Comparison of ENCODE assay signal across 14 mouse cellular contexts in genomic region chr11:67999629-68000028, GRCm38 (mm10). TPM values are rescaled to one million over a fixed set of nuclear protein-coding genes. Genes with fewer than 3 reads are reported as not detected.
DNase-seq lines count a peak whose midpoint lies in the region; ATAC-seq and TF ChIP-seq lines count a peak whose summit lies in the region.
"Had no signal": no experiment of that assay in that cellular context is flagged by ENCODE, and none has a peak within 500 bp of the region (broad histone marks: within the 10 kb centered on the region; RNA-seq: fewer than 3 reads in every experiment).

No protein-coding gene starts in this region.

- TF ChIP-seq POLR2A in cortical plate, adult 2 months (IDR thresholded peaks at IDR 0.05; ENCODE audit: extremely low read depth, insufficient read depth, low read length) = no peak

- no peak overlapping the region for H3K4me2 ChIP-seq in kidney, postnatal 0 days (ENCODE audit: low read length)
- no peak overlapping the region for H3K4me2 ChIP-seq in kidney, embryonic 14.5 days (replicated peaks; ENCODE audit: low read depth, low read length)
- H3K4me2 ChIP-seq: embryonic facial prominence, embryonic 13.5 days; kidney, embryonic 15.5 days; limb, embryonic 12.5 days had no signal

- TF ChIP-seq CTCF in kidney, postnatal 0 days (IDR thresholded peaks at IDR 0.05; ENCODE audit: low read depth) = peak; percentile 69
- 0 out of 2 replicates have a peak, but pooled peaks have one; percentile 7 for TF ChIP-seq CTCF in cortical plate, adult 2 months (IDR thresholded peaks at IDR 0.05; ENCODE audit: extremely low read depth, insufficient read depth, low read length)

- no peak overlapping the region for H3K27ac ChIP-seq in kidney, postnatal 0 days
- H3K27ac ChIP-seq in kidney, embryonic 14.5 days (ENCODE audit: low read depth, low read length) = no peak overlapping the region
- H3K27ac ChIP-seq in cortical plate, adult 2 months (ENCODE audit: insufficient read depth, low read length) = no peak overlapping the region
- H3K27ac ChIP-seq: embryonic facial prominence, embryonic 13.5 days; kidney, embryonic 15.5 days; limb, embryonic 12.5 days had no signal

- no peak overlapping the region for H3K4me3 ChIP-seq in kidney, postnatal 0 days (replicated peaks; ENCODE audit: low read depth, low read length)
- H3K4me3 ChIP-seq in kidney, embryonic 14.5 days (ENCODE audit: low read length) = no peak overlapping the region
- H3K4me3 ChIP-seq in cortical plate, adult 2 months (ENCODE audit: insufficient read depth, low read length) = no peak overlapping the region
- H3K4me3 ChIP-seq: embryonic facial prominence, embryonic 13.5 days; kidney, embryonic 15.5 days; limb, embryonic 12.5 days had no signal

- H3K4me1 ChIP-seq in kidney, postnatal 0 days (replicated peaks; ENCODE audit: insufficient read depth, low read length) = no peaks in the 10 kb centered on the region
- no peaks in the 10 kb centered on the region for H3K4me1 ChIP-seq in kidney, embryonic 14.5 days (ENCODE audit: control insufficient read depth, insufficient read depth, low read length)
- peaks cover 7% of the 10 kb centered on the region; the same call in 1 of the 2 replicates for H3K4me1 ChIP-seq in cortical plate, adult 2 months (ENCODE audit: control insufficient read depth, insufficient read depth, low read length)
- H3K4me1 ChIP-seq: embryonic facial prominence, embryonic 13.5 days; limb, embryonic 12.5 days had no signal

- no peak for ATAC-seq in kidney, postnatal 0 days (replicated peaks; ENCODE audit: low FRiP score, low read depth)
- no peak for ATAC-seq in kidney, embryonic 14.5 days (ENCODE audit: low FRiP score, low TSS enrichment)

- H3K27me3 ChIP-seq in kidney, postnatal 0 days (ENCODE audit: insufficient read depth, low read length) = no peaks in the 10 kb centered on the region
- H3K27me3 ChIP-seq in kidney, embryonic 14.5 days (ENCODE audit: control insufficient read depth, insufficient read depth, low read length) = no peaks in the 10 kb centered on the region
- H3K27me3 ChIP-seq: embryonic facial prominence, embryonic 13.5 days; kidney, embryonic 15.5 days; limb, embryonic 12.5 days had no signal

- H3K9ac ChIP-seq in kidney, postnatal 0 days (ENCODE audit: low read depth, low read length) = no peak overlapping the region
- no peak overlapping the region for H3K9ac ChIP-seq in kidney, embryonic 14.5 days (ENCODE audit: low read depth, low read length)
- H3K9ac ChIP-seq: embryonic facial prominence, embryonic 13.5 days; kidney, embryonic 15.5 days; limb, embryonic 12.5 days had no signal

- no peaks in the 10 kb centered on the region for H3K36me3 ChIP-seq in kidney, postnatal 0 days (ENCODE audit: insufficient read depth, low read length)
- no peaks in the 10 kb centered on the region for H3K36me3 ChIP-seq in kidney, embryonic 14.5 days (ENCODE audit: control insufficient read depth, insufficient read depth, low read length)
- H3K36me3 ChIP-seq: embryonic facial prominence, embryonic 13.5 days; kidney, embryonic 15.5 days; limb, embryonic 12.5 days had no signal

- 67% methylated on average over 5 of the region's 5 CpGs for WGBS in kidney, postnatal 0 days
- 64% methylated on average over 5 of the region's 5 CpGs for WGBS in kidney, embryonic 14.5 days

- peak; percentile 31 to 44 for DNase-seq in cerebellum, postnatal 10 days
- no peak for DNase-seq in cerebellum, postnatal 25 days
- peak; percentile 68 for DNase-seq in kidney, postnatal 0 days (ENCODE audit: low spot score)
- peak; percentile 29 for DNase-seq in 416B (ENCODE audit: low read depth)
- DNase-seq in frontal cortex, postnatal 36 days (ENCODE audit: low spot score in 2 of 2) = no peak
- no peak for DNase-seq in frontal cortex, postnatal 14 days (ENCODE audit: low spot score in 2 of 2)
- DNase-seq: B cell, adult 2 months; heart, postnatal 10 days; lung, postnatal 36 days had no signal

- no peaks in the 10 kb centered on the region for H3K9me3 ChIP-seq in kidney, postnatal 0 days (replicated peaks; ENCODE audit: low read length)
- H3K9me3 ChIP-seq in kidney, embryonic 14.5 days (ENCODE audit: control insufficient read depth, low read length) = no peaks in the 10 kb centered on the region
- H3K9me3 ChIP-seq: embryonic facial prominence, embryonic 13.5 days; kidney, embryonic 15.5 days; limb, embryonic 12.5 days had no signal

RNA-seq across cellular contexts. Expression of gene Stx8, which starts 33.6 kb away (rescaled TPM):
- 79.6 and 84.5 TPM in 2 replicates for polyA plus RNA-seq in kidney, postnatal 0 days (2015; fragmentation: Nextera tagmentation; extraction: Ambion mirVana)
- polyA plus RNA-seq in kidney, embryonic 14.5 days (2014; fragmentation: Nextera tagmentation; extraction: Ambion mirVana) = 51.7 and 59.4 TPM in 2 replicates
- 34.7 TPM in 2 replicates for polyA plus RNA-seq in cortical plate, adult 2 months (2012; rRNA removed)

RNA-seq across cellular contexts. Expression of gene Cfap52, which starts 34.2 kb away (rescaled TPM):
- polyA plus RNA-seq in kidney, postnatal 0 days (2015; fragmentation: Nextera tagmentation; extraction: Ambion mirVana) = 2.9 and 3.9 TPM in 2 replicates
- 1.1 TPM in 2 replicates for polyA plus RNA-seq in kidney, embryonic 14.5 days (2014; fragmentation: Nextera tagmentation; extraction: Ambion mirVana)
- 0.89 and 1.4 TPM in 2 replicates for polyA plus RNA-seq in cortical plate, adult 2 months (2012; rRNA removed)

Comparison
In these comparisons a context has a peak if more than half of its experiments do, and no peak if none do; other contexts are left out.
1. DNase-seq: peak in cerebellum, postnatal 10 days (2 of 2), kidney, postnatal 0 days (single experiment) and 416B (single experiment); none in cerebellum, postnatal 25 days (0 of 2), frontal cortex, postnatal 36 days (0 of 2) and frontal cortex, postnatal 14 days (0 of 2).